Mouse (Mus musculus): ENCODE measurements at regions not wholly inside any gene's neighbourhood (a gene's known extent, or its start where the extent isn't known, plus 50 kb on each side); places are given as distances from the start of the nearest gene placed in this dataset.

- DNase-seq (ENCODE audit: low spot score) (peak; percentile 57), ATAC-seq (ENCODE audit: insufficient read depth, low read depth) (no peak)
- Histone ChIP-seq H3K9ac (replicated peaks; ENCODE audit: low read depth, low read length) (no peak overlapping the region), H3K27me3 (ENCODE audit: control insufficient read depth, insufficient read depth, low read length) (no peaks in the 10 kb centered on the region), H3K36me3 (replicated peaks; ENCODE audit: control insufficient read depth, insufficient read depth, low read length) (no peaks in the 10 kb centered on the region), H3K4me1 (ENCODE audit: control insufficient read depth, insufficient read depth) (peaks cover 13% of the 10 kb centered on the region), H3K27ac (ENCODE audit: low read depth) (no peak overlapping the region), H3K4me2 (ENCODE audit: low read depth, low read length) (no peak overlapping the region), H3K4me3 (ENCODE audit: low read depth, low read length) (no peak overlapping the region), H3K9me3 (replicated peaks; ENCODE audit: control insufficient read depth, low read length) (no peaks in the 10 kb centered on the region)
- TF ChIP-seq EP300 (IDR thresholded peaks at IDR 0.05; ENCODE audit: low read depth) (no peak), CTCF (IDR thresholded peaks at IDR 0.05; ENCODE audit: low read depth) (no peak)
- WGBS: 18% methylated on average over 9 of the region's 9 CpGs
Observed at GRCm38 (mm10) chr8:25463532-25463931, 639.4 kb upstream of the Adam5 start.

GRCm38 (mm10) chr8:25462492-25462891 is 638.3 kb upstream of the Adam5 start:
- TF ChIP-seq EP300 (IDR thresholded peaks at IDR 0.05; ENCODE audit: low read depth): no peak
- TF ChIP-seq CTCF (IDR thresholded peaks at IDR 0.05; ENCODE audit: low read depth): no peak
- Histone ChIP-seq H3K27ac (ENCODE audit: low read depth) (no peak overlapping the region), H3K4me2 (ENCODE audit: low read depth, low read length) (no peak overlapping the region), H3K27me3 (ENCODE audit: control insufficient read depth, insufficient read depth, low read length) (no peaks in the 10 kb centered on the region), H3K36me3 (replicated peaks; ENCODE audit: control insufficient read depth, insufficient read depth, low read length) (no peaks in the 10 kb centered on the region), H3K9ac (replicated peaks; ENCODE audit: low read depth, low read length) (no peak overlapping the region), H3K9me3 (replicated peaks; ENCODE audit: control insufficient read depth, low read length) (no peaks in the 10 kb centered on the region), H3K4me1 (ENCODE audit: control insufficient read depth, insufficient read depth) (peaks cover 13% of the 10 kb centered on the region), H3K4me3 (ENCODE audit: low read depth, low read length) (no peak overlapping the region)
- ATAC-seq (ENCODE audit: insufficient read depth, low read depth): no peak
- no peak for DNase-seq (ENCODE audit: low spot score)
- 63% methylated on average over 4 of the region's 4 CpGs for WGBS

GRCm38 (mm10) chr8:25455644-25456043 is 631.5 kb upstream of the Adam5 start:
- Histone ChIP-seq H3K4me3 (ENCODE audit: low read depth, low read length) (no peak overlapping the region), H3K36me3 (replicated peaks; ENCODE audit: control insufficient read depth, insufficient read depth, low read length) (no peaks in the 10 kb centered on the region), H3K27me3 (ENCODE audit: control insufficient read depth, insufficient read depth, low read length) (no peaks in the 10 kb centered on the region), H3K4me1 (ENCODE audit: control insufficient read depth, insufficient read depth) (no peaks in the 10 kb centered on the region), H3K9ac (replicated peaks; ENCODE audit: low read depth, low read length) (no peak overlapping the region), H3K4me2 (ENCODE audit: low read depth, low read length) (no peak overlapping the region), H3K9me3 (replicated peaks; ENCODE audit: control insufficient read depth, low read length) (no peaks in the 10 kb centered on the region), H3K27ac (ENCODE audit: low read depth) (no peak overlapping the region)
- no peak for ATAC-seq (ENCODE audit: insufficient read depth, low read depth)
- DNase-seq (ENCODE audit: low spot score): no peak
- TF ChIP-seq EP300 (IDR thresholded peaks at IDR 0.05; ENCODE audit: low read depth) (no peak), CTCF (IDR thresholded peaks at IDR 0.05; ENCODE audit: low read depth) (no peak)
- 64% methylated on average over 6 of the region's 6 CpGs for WGBS

GRCm38 (mm10) chr8:25454972-25455371 is 630.8 kb upstream of the Adam5 start:
- Histone ChIP-seq H3K4me2 (ENCODE audit: low read depth, low read length) (no peak overlapping the region), H3K9me3 (replicated peaks; ENCODE audit: control insufficient read depth, low read length) (no peaks in the 10 kb centered on the region), H3K4me1 (ENCODE audit: control insufficient read depth, insufficient read depth) (no peaks in the 10 kb centered on the region), H3K27ac (ENCODE audit: low read depth) (no peak overlapping the region), H3K9ac (replicated peaks; ENCODE audit: low read depth, low read length) (no peak overlapping the region), H3K36me3 (replicated peaks; ENCODE audit: control insufficient read depth, insufficient read depth, low read length) (no peaks in the 10 kb centered on the region), H3K27me3 (ENCODE audit: control insufficient read depth, insufficient read depth, low read length) (no peaks in the 10 kb centered on the region), H3K4me3 (ENCODE audit: low read depth, low read length) (no peak overlapping the region)
- no peak for ATAC-seq (ENCODE audit: insufficient read depth, low read depth)
- TF ChIP-seq CTCF (IDR thresholded peaks at IDR 0.05; ENCODE audit: low read depth): no peak
- TF ChIP-seq EP300 (IDR thresholded peaks at IDR 0.05; ENCODE audit: low read depth): no peak
- 80% methylated on average over 1 of the region's 1 CpGs for WGBS
- DNase-seq (ENCODE audit: low spot score): no peak

GRCm38 (mm10) chr8:25453826-25454225 is 629.7 kb upstream of the Adam5 start:
- H3K4me1 ChIP-seq (ENCODE audit: control insufficient read depth, insufficient read depth): no peaks in the 10 kb centered on the region
- ATAC-seq (ENCODE audit: insufficient read depth, low read depth): no peak
- TF ChIP-seq CTCF (IDR thresholded peaks at IDR 0.05; ENCODE audit: low read depth) (no peak), EP300 (IDR thresholded peaks at IDR 0.05; ENCODE audit: low read depth) (no peak)
- no peaks in the 10 kb centered on the region for H3K27me3 ChIP-seq (ENCODE audit: control insufficient read depth, insufficient read depth, low read length)
- no peaks in the 10 kb centered on the region for H3K36me3 ChIP-seq (replicated peaks; ENCODE audit: control insufficient read depth, insufficient read depth, low read length)
- no peak overlapping the region for H3K27ac ChIP-seq (ENCODE audit: low read depth)
- no peak overlapping the region for H3K9ac ChIP-seq (replicated peaks; ENCODE audit: low read depth, low read length)
- no peak overlapping the region for H3K4me3 ChIP-seq (ENCODE audit: low read depth, low read length)
- no peak overlapping the region for H3K4me2 ChIP-seq (ENCODE audit: low read depth, low read length)
- no peak for DNase-seq (ENCODE audit: low spot score)
- 87% methylated on average over 9 of the region's 9 CpGs for WGBS
- H3K9me3 ChIP-seq (replicated peaks; ENCODE audit: control insufficient read depth, low read length): no peaks in the 10 kb centered on the region

GRCm38 (mm10) chr8:25450544-25450943 is 626.4 kb upstream of the Adam5 start:
- DNase-seq (ENCODE audit: low spot score): no peak
- no peak overlapping the region for H3K4me2 ChIP-seq (ENCODE audit: low read depth, low read length)
- H3K27ac ChIP-seq (ENCODE audit: low read depth): no peak overlapping the region
- no peak for ATAC-seq (ENCODE audit: insufficient read depth, low read depth)
- H3K27me3 ChIP-seq (ENCODE audit: control insufficient read depth, insufficient read depth, low read length): no peaks in the 10 kb centered on the region
- no peak for TF ChIP-seq EP300 (IDR thresholded peaks at IDR 0.05; ENCODE audit: low read depth)
- no peak for TF ChIP-seq CTCF (IDR thresholded peaks at IDR 0.05; ENCODE audit: low read depth)
- H3K9ac ChIP-seq (replicated peaks; ENCODE audit: low read depth, low read length): no peak overlapping the region
- H3K36me3 ChIP-seq (replicated peaks; ENCODE audit: control insufficient read depth, insufficient read depth, low read length): no peaks in the 10 kb centered on the region
- H3K4me1 ChIP-seq (ENCODE audit: control insufficient read depth, insufficient read depth): no peaks in the 10 kb centered on the region
- no peaks in the 10 kb centered on the region for H3K9me3 ChIP-seq (replicated peaks; ENCODE audit: control insufficient read depth, low read length)
- H3K4me3 ChIP-seq (ENCODE audit: low read depth, low read length): no peak overlapping the region
